20 mouse cellular contexts compared by ENCODE assay signal in the genomic region with DNA sequence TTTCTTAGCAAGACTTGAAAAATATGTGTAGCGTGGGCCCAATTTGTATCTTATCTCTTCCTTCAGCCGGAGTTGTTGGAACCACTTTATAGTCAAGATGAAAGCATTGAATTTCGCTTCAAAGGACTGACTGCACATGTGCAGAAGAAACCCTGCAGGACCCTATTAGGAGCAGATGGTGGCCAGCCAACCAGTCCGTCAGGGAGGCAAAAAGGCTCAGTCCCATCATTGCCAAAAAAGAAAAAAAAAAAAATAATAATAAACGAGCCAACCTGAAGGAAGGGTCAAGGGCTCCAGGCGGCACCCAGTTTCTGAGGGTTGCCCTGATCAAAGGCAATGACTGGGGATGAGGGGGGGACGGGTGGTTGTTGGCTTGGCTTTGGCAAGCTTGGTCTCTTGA.
DNase-seq lines count a peak whose midpoint lies in the region; ATAC-seq and TF ChIP-seq lines count a peak whose summit lies in the region.
"Had no signal": no experiment of that assay in that cellular context is flagged by ENCODE, and none has a peak within 500 bp of the region (broad histone marks: within the 10 kb centered on the region; RNA-seq: fewer than 3 reads in every experiment).

No protein-coding gene starts in this region.

- ATAC-seq in hindbrain, embryonic 11.5 days (ENCODE audit: low FRiP score) = no peak
- ATAC-seq in hindbrain, embryonic 14.5 days (ENCODE audit: low FRiP score) = no peak
- ATAC-seq in embryonic facial prominence, embryonic 13.5 days (ENCODE audit: insufficient number of reproducible peaks, insufficient read depth, low FRiP score, low TSS enrichment, low read depth) = no peak
- ATAC-seq in midbrain, embryonic 11.5 days (ENCODE audit: low FRiP score) = no peak
- ATAC-seq: liver, postnatal 0 days had no signal

- H3K4me2 ChIP-seq in hindbrain, embryonic 11.5 days (replicated peaks; ENCODE audit: low read depth, low read length) = no peak overlapping the region
- H3K4me2 ChIP-seq in hindbrain, embryonic 14.5 days (replicated peaks) = no peak overlapping the region
- no peak overlapping the region for H3K4me2 ChIP-seq in embryonic facial prominence, embryonic 13.5 days
- H3K4me2 ChIP-seq in midbrain, embryonic 11.5 days = no peak overlapping the region
- H3K4me2 ChIP-seq: heart, embryonic 15.5 days; limb, embryonic 15.5 days had no signal

- H3K9me3 ChIP-seq in hindbrain, embryonic 11.5 days (ENCODE audit: control insufficient read depth, low read length) = no peaks in the 10 kb centered on the region
- H3K9me3 ChIP-seq in hindbrain, embryonic 14.5 days (ENCODE audit: control insufficient read depth, low read length) = 0 out of 2 replicates have a peak, but pooled peaks cover 7% of the 10 kb centered on the region
- H3K9me3 ChIP-seq in embryonic facial prominence, embryonic 13.5 days = peaks cover 10% of the 10 kb centered on the region
- H3K9me3 ChIP-seq in midbrain, embryonic 11.5 days (ENCODE audit: control insufficient read depth, low read length) = peaks cover 5% of the 10 kb centered on the region
- H3K9me3 ChIP-seq: heart, embryonic 15.5 days; limb, embryonic 15.5 days had no signal

- TF ChIP-seq CTCF in olfactory bulb, adult 2 months (IDR thresholded peaks at IDR 0.05; ENCODE audit: insufficient read depth, low read depth, low read length) = no peak

- no peaks in the 10 kb centered on the region; the same call in 1 of the 2 replicates for H3K4me1 ChIP-seq in hindbrain, embryonic 11.5 days (replicated peaks; ENCODE audit: control insufficient read depth, insufficient read depth, low read length)
- peaks cover 8% of the 10 kb centered on the region for H3K4me1 ChIP-seq in hindbrain, embryonic 14.5 days (replicated peaks; ENCODE audit: control insufficient read depth, insufficient read depth, low read length)
- H3K4me1 ChIP-seq in embryonic facial prominence, embryonic 13.5 days = peaks cover 28% of the 10 kb centered on the region
- peaks cover 14% of the 10 kb centered on the region for H3K4me1 ChIP-seq in midbrain, embryonic 11.5 days (ENCODE audit: control insufficient read depth, insufficient read depth, low read length)
- H3K4me1 ChIP-seq in olfactory bulb, adult 2 months (ENCODE audit: control insufficient read depth, insufficient read depth, low read length) = peaks cover 25% of the 10 kb centered on the region
- H3K4me1 ChIP-seq: heart, embryonic 15.5 days had no signal

- H3K9ac ChIP-seq in hindbrain, embryonic 11.5 days (ENCODE audit: low read depth, low read length) = no peak overlapping the region
- H3K9ac ChIP-seq in hindbrain, embryonic 14.5 days = no peak overlapping the region
- no peak overlapping the region for H3K9ac ChIP-seq in embryonic facial prominence, embryonic 13.5 days
- H3K9ac ChIP-seq in midbrain, embryonic 11.5 days (ENCODE audit: low read length) = no peak overlapping the region
- H3K9ac ChIP-seq: heart, embryonic 15.5 days; limb, embryonic 15.5 days; liver, postnatal 0 days had no signal

- DNase-seq in hindbrain, embryonic 11.5 days (ENCODE audit: low spot score) = no peak
- DNase-seq in hindbrain, embryonic 14.5 days (ENCODE audit: low spot score) = no peak
- DNase-seq in midbrain, embryonic 11.5 days (ENCODE audit: low spot score, missing footprints) = peak; percentile 21
- no peak for DNase-seq in kidney, adult 9 months
- no peak for DNase-seq in c-Kit-positive CD71-positive TER-119-positive erythroid progenitor cells, embryonic 14.5 days (ENCODE audit: low spot score)
- DNase-seq: adrenal gland, postnatal 36 days; B cell, adult 2 months; cerebellum, adult 9-11 months; gastrocnemius, postnatal 10 days; heart, adult 18-20 months; kidney, adult 11 months; kidney, postnatal 36 days; layer of hippocampus, adult 9-11 months; liver, postnatal 0 days; right cerebral cortex, postnatal 14 days; thymus, postnatal 36 days had no signal

- H3K4me3 ChIP-seq in hindbrain, embryonic 11.5 days (ENCODE audit: low read depth, low read length) = no peak overlapping the region
- no peak overlapping the region for H3K4me3 ChIP-seq in hindbrain, embryonic 14.5 days (replicated peaks; ENCODE audit: low read length)
- H3K4me3 ChIP-seq in embryonic facial prominence, embryonic 13.5 days = no peak overlapping the region
- no peak overlapping the region for H3K4me3 ChIP-seq in midbrain, embryonic 11.5 days (ENCODE audit: low read depth, low read length)
- no peak overlapping the region for H3K4me3 ChIP-seq in olfactory bulb, adult 2 months (ENCODE audit: insufficient read depth, low read depth, low read length)
- H3K4me3 ChIP-seq: heart, embryonic 15.5 days; limb, embryonic 15.5 days had no signal

- 68% methylated on average over 7 of the region's 7 CpGs for WGBS in hindbrain, embryonic 11.5 days
- WGBS in hindbrain, embryonic 14.5 days = 74% methylated on average over 7 of the region's 7 CpGs
- WGBS in embryonic facial prominence, embryonic 13.5 days = 48% methylated on average over 7 of the region's 7 CpGs
- WGBS in midbrain, embryonic 11.5 days = 68% methylated on average over 7 of the region's 7 CpGs
- WGBS in olfactory bulb, adult 2 months = 77% methylated on average over 7 of the region's 7 CpGs

- no peak for TF ChIP-seq POLR2A in olfactory bulb, adult 2 months (IDR thresholded peaks at IDR 0.05; ENCODE audit: insufficient read depth, low read depth, low read length)

- H3K27ac ChIP-seq in hindbrain, embryonic 11.5 days (ENCODE audit: low read depth, low read length) = 0 out of 2 replicates have a peak overlapping the region, but pooled peaks have one; percentile 30
- H3K27ac ChIP-seq in hindbrain, embryonic 14.5 days = no peak overlapping the region
- H3K27ac ChIP-seq in embryonic facial prominence, embryonic 13.5 days = peak overlapping the region; percentile 92
- H3K27ac ChIP-seq in midbrain, embryonic 11.5 days (ENCODE audit: low read depth, low read length) = peak overlapping the region; percentile 83
- H3K27ac ChIP-seq in olfactory bulb, adult 2 months (ENCODE audit: insufficient read depth, low read depth, low read length) = peak overlapping the region; percentile 61; the same call in 1 of the 2 replicates
- H3K27ac ChIP-seq: heart, embryonic 15.5 days had no signal

- H3K36me3 ChIP-seq in hindbrain, embryonic 11.5 days (ENCODE audit: control insufficient read depth, insufficient read depth, low read length) = peaks cover 9% of the 10 kb centered on the region
- peaks cover 51% of the 10 kb centered on the region for H3K36me3 ChIP-seq in hindbrain, embryonic 14.5 days (replicated peaks; ENCODE audit: control insufficient read depth, insufficient read depth)
- peaks cover 42% of the 10 kb centered on the region for H3K36me3 ChIP-seq in embryonic facial prominence, embryonic 13.5 days
- H3K36me3 ChIP-seq in midbrain, embryonic 11.5 days (ENCODE audit: control insufficient read depth, insufficient read depth, low read length) = peaks cover 11% of the 10 kb centered on the region

- no peaks in the 10 kb centered on the region for H3K27me3 ChIP-seq in hindbrain, embryonic 11.5 days (ENCODE audit: control insufficient read depth, insufficient read depth, low read length)
- no peaks in the 10 kb centered on the region for H3K27me3 ChIP-seq in hindbrain, embryonic 14.5 days (ENCODE audit: control insufficient read depth, insufficient read depth, low read length)
- no peaks in the 10 kb centered on the region for H3K27me3 ChIP-seq in embryonic facial prominence, embryonic 13.5 days
- H3K27me3 ChIP-seq in midbrain, embryonic 11.5 days (ENCODE audit: control insufficient read depth, insufficient read depth, low read length) = no peaks in the 10 kb centered on the region
- H3K27me3 ChIP-seq: heart, embryonic 15.5 days; limb, embryonic 15.5 days had no signal
